Mouse (Mus musculus): ENCODE data around the gene Sctr. TPM values are rescaled to one million over a fixed set of nuclear protein-coding genes. Genes with fewer than 3 reads are reported as not detected.

The Sctr gene
- polyA plus RNA-seq, 1 experiment = 1.9 TPM

DNA sequence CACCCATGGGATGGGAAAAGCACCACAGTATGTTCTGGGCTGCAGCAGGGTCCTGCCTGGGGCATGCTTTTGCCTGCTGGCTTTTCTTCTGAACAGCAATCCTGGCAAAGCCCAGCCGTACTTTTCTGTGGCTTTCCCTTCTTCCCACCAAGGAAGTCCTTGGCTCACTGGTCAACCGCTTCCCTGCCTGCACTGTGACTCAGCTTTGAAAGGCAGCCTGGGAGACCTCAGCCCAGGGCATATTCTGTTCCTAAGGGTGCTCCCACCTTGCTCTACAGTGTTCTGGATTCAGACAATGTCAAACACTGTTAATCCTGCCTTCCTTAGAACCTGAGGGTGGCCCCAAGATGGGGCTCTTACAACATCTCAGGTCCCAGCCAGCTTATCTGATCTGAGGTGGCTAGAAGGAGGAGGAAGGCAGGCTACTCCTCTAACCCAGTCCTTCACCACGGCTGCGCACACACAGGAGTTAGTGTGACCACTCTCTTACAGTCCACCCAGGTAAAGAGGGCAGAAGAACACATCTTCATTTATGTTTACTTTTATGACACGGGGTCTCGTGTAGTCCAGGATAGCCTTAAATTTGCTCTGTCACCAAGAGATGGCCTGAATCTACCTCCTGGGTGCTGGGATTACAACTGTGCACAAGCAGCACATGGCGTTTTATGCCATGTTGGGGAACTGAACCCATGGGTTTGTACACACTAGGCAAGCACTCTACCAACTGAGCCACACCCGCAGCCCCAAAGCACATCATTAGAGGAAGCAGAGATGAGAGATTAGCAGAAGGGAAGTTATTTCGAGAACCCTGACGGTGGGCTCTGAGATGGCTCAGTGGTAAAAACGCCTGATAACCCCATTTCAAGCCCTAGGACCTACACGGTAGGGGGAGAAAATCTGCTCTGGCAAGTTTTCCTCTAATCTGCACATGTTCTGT, 105.8 kb downstream of the Sctr start:
- Histone ChIP-seq H3ac (ENCODE audit: control insufficient read depth, insufficient read length) (no peak overlapping the region), H3K27me3 (ENCODE audit: control insufficient read depth, insufficient read depth, insufficient read length) (no peaks in the 10 kb centered on the region), H3K4me3 (no peak overlapping the region), H3K4me2 (ENCODE audit: low read depth) (no peak overlapping the region), H3K79me2 (ENCODE audit: control insufficient read depth, insufficient read depth) (peaks cover 4% of the 10 kb centered on the region), H3K36me3 (ENCODE audit: control insufficient read depth, insufficient read depth) (peaks cover 38% of the 10 kb centered on the region)
- no peak for TF ChIP-seq MYOD1 (IDR thresholded peaks at IDR 0.05; ENCODE audit: control insufficient read depth in 1 of 3, insufficient read length in 2 of 3, low read depth in 2 of 3)
- TF ChIP-seq SRF (IDR thresholded peaks at IDR 0.05; ENCODE audit: control insufficient read depth, insufficient read length, low read depth) = no peak
- TF ChIP-seq POLR2AphosphoS2 (IDR thresholded peaks at IDR 0.05; ENCODE audit: insufficient read length, low read depth) = no peak
- no peak for TF ChIP-seq E2F4 (IDR thresholded peaks at IDR 0.05; ENCODE audit: insufficient read depth)
- TF ChIP-seq TCF3 (IDR thresholded peaks at IDR 0.05; ENCODE audit: insufficient read length, low read depth) = no peak
- no peak for TF ChIP-seq POLR2A (IDR thresholded peaks at IDR 0.05; ENCODE audit: insufficient read length, low read depth)
- TF ChIP-seq CEBPB (IDR thresholded peaks at IDR 0.05; ENCODE audit: insufficient read depth, poor library complexity, severe bottlenecking) = no peak
- TF ChIP-seq MYOG (IDR thresholded peaks at IDR 0.05; ENCODE audit: control insufficient read depth in 1 of 3, insufficient read depth in 1 of 3, insufficient read length in 2 of 3, low read depth in 2 of 3) = no peak

Other genes with a start within 250 kb of the Sctr start
- gene Ptpn4, start 169.3 kb upstream of the Sctr start, polyA plus RNA-seq (2012; fragmentation: generic; extraction: Trizol) = 1.1 TPM
- gene Tmem177, start 93.7 kb upstream of the Sctr start, polyA plus RNA-seq (2012; fragmentation: generic; extraction: Trizol) = 8.4 TPM
- not detected for gene Cfap221, start 9.7 kb upstream of the Sctr start, polyA plus RNA-seq (2012; fragmentation: generic; extraction: Trizol)
- 80.4 TPM for gene Tmem37, start 67.2 kb downstream of the Sctr start, polyA plus RNA-seq (2012; fragmentation: generic; extraction: Trizol)
- gene Dbi, start 114.2 kb downstream of the Sctr start, polyA plus RNA-seq (2012; fragmentation: generic; extraction: Trizol) = 698 TPM
- gene 3110009E18Rik, start 114.3 kb downstream of the Sctr start, polyA plus RNA-seq (2012; fragmentation: generic; extraction: Trizol) = 18.2 TPM

Measured in myocyte (in vitro differentiated cells).